Mouse (Mus musculus) gastrocnemius, postnatal 4 days (tissue): ENCODE measurements around the gene Sult1a1. TPM values are rescaled to one million over a fixed set of nuclear protein-coding genes. Genes with fewer than 3 reads are reported as not detected.
"Not testable (repeated sequence)": the region's sequence is repeated elsewhere in the genome, so short reads cannot be mapped to it uniquely, and the experiment has no call there.

Source experiments
- DNase-seq, 2 experiments: peaks; one replicate each; pipeline ENCODE4 v3.0.0; 2021 to 2022; ENCODE audit warnings: low spot score in 2 of 2, mixed read lengths in 2 of 2
- total RNA-seq, 2 experiments: library from RNA; stranded (reverse); gene quantifications; 2 replicates each; pipeline ENCODE4 v1.2.3; 2021

Gene Sult1a1
- total RNA-seq, 2 experiments from 2014 or later = 13.1 to 14.2 TPM

DNA sequence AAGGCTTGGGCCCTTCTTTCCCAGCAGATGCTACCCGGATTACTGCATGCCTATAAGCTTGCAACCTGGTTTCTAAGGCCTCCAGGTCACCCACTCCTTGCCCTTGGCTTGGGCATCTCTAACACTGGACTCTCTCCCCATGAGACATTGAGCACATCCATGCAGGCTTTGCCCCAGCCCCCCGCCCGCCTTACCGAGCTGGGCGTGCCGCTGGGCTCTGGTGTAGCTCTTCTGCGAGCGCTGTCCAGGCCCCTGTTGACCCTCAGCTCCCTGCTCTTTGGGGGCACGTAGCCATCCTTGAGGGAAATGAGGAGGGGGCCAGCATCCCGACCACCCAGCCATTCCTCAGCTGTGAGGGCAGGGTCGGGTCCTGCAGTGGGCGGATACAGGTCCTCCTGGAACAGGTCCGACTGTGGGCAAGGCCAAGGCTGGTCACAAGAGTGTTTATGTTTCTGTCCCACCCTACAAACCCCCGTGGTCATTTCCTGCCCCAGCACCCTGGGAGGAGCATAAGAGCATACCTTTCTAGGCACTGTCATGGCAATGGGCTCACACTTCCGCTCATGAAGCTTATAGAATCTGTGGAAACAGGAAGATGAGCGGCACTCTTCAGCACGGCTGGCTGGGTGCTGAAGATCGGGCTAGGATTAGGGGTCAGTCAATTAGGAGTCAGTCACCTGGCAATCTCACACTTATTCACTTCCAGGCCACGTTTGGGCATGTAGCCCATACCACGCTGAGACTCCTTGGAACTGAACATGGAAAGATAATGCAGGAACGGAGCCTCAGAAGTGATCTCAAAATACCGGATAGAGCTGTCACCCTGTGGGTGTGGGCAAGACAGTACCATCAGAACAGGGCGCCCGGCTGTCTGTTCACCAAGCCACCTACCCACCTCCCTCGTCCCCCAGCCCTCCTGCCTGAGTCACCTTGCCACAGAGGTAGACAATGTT, 24.1 kb upstream of the Sult1a1 start:
- no peak for DNase-seq

DNA sequence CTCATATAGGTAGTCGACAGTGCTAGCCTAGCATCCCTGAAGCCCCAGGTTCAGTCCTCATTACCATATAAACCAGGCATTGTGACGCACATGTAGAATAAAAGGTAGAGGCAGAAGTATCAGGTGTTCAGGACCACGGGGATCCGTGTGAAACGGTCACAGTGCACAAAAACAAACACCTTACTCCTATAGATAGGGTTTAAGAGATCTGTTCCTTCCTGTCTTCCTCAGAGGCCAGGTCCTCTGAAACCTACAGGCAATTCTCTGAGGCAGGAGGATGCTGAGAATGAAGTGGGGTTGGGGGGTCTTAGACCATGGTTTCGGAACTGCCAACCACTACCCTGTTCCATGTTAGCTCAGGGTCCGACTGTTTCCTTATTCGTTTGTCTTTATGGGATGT, 21.6 kb upstream of the Sult1a1 start:
- no peak for DNase-seq

- no peak for DNase-seq
These were observed 20.7 kb upstream of the Sult1a1 start for GRCm38 (mm10) chr7:126696886-126697285.

GRCm38 (mm10) chr7:126696303-126696702, 20.1 kb upstream of the Sult1a1 start:
- DNase-seq = no peak

DNA sequence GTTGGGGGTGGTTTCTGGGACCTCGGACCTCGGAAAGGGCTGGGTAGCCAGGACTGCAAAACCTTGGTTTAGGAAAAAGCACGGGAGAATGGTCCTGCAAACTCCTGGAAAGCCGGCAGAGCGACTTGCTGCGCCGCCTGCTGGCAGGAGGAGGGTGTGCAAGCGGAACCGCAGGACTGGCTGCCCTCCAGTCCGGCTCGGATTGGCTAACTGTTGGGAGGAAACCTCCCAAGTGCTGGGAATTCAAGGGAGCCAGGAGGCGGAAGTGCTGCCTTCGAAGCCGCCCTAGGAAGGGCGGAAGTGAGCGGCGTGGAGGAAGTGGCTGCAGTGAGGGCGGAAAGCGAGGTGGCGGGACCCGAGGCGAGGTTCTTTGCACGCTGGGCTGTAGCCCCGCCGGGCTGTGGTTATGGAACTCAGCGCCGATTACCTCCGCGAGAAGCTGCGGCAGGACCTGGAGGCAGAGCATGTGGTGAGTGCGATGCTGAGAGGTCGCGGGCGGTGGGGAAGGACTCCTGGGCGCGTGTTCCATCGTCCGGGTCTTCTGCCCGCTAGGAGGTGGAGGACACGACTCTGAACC, 19.5 kb upstream of the Sult1a1 start, which contains the start of gene Slx1b:
Slx1b (minus strand) TSS at position 154 of the 577 bp plus-strand sequence.
- peak; percentile 89 to 93 for DNase-seq

GRCm38 (mm10) chr7:126695210-126695611, 19.0 kb upstream of the Sult1a1 start, which contains the start of gene Bola2:
TSS of gene Bola2 (plus strand) at chr7:126695401.
- peak; percentile 47 to 75 for DNase-seq

DNA sequence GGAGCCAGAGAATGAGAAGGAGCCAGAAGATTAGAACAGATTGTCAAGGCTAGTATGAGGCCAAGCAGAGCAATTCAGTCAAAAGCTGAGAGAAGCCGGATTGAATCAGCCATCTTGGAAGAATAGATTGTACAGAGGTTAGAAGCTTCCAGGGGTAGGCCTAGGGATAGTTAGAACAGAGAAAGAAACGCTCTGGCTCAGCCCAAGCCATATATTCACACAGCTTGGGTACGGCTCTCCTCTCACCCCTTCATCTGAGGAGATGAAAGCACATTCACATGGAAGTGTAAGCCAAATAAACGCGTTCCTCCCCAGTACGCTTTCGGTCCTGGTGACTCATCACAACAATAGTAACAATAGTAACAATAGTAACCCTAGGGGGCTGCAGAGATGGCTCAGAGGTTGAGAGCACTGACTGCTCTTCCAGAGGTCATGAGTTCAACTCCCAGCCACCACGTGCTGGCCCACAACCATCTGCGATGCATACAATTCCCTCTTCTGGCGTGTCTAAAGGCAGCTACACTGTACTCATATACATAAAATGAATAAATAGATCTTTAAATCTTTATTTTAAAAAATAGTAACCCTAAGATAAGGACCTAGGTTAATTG, 18.3 kb upstream of the Sult1a1 start:
- DNase-seq = no peak

GRCm38 (mm10) chr7:126693781-126694180, 17.5 kb upstream of the Sult1a1 start:
- DNase-seq = no peak

- peak; percentile 66 to 83 for DNase-seq
These were observed 17.0 kb upstream of the Sult1a1 start for GRCm38 (mm10) chr7:126693256-126693655.

DNA sequence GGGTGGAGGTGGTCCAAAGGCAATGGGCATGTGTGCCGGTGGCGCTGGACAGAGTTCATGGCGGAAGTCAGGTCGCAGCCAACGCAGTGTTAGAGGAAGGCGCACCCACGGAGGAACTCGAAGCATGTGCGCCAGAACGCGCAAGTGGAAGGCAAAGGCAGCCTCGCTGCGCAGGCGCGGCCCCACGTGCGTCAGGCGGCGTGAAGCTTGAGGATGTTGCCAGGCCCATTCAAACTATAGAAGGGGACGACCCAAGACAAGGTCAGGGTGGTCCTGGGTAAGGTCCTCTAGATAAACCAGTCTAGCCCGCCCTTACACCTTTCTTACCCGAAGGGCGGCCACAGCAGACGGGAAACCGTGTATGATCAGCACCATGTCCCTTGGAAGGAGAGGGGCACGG, 16.2 kb upstream of the Sult1a1 start:
- DNase-seq = no peak

GRCm38 (mm10) chr7:126691676-126692075, 15.4 kb upstream of the Sult1a1 start:
- DNase-seq = no peak

GRCm38 (mm10) chr7:126690737-126691136, 14.5 kb upstream of the Sult1a1 start:
- no peak for DNase-seq

DNA sequence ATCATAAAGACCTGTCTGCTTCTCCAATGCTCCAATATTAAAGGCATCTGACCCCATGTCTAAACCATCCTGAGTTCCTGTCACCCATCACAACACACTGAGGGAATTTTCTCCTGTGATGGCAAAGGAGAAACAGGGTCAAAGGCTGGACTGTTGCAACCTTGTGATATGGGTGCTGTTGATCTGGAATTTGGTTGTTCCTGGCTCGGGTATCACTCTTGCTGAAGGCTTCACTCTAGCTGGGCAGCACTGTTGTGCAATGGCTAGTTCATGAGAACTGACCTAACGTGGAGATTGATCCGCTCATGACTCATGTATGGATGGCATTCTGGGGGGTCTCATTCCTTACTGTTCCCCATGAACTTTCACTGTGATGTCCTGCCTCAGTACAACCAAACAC, 12.8 kb upstream of the Sult1a1 start:
- no peak for DNase-seq

GRCm38 (mm10) chr7:126688156-126688555, 11.9 kb upstream of the Sult1a1 start:
- not testable (repeated sequence) for DNase-seq

GRCm38 (mm10) chr7:126681221-126681620, 5.0 kb upstream of the Sult1a1 start:
- no peak for DNase-seq

GRCm38 (mm10) chr7:126679683-126680082, 3.5 kb upstream of the Sult1a1 start:
- no peak for DNase-seq

- DNase-seq = no peak
These were observed 2.5 kb upstream of the Sult1a1 start for GRCm38 (mm10) chr7:126678545-126679341.

DNA sequence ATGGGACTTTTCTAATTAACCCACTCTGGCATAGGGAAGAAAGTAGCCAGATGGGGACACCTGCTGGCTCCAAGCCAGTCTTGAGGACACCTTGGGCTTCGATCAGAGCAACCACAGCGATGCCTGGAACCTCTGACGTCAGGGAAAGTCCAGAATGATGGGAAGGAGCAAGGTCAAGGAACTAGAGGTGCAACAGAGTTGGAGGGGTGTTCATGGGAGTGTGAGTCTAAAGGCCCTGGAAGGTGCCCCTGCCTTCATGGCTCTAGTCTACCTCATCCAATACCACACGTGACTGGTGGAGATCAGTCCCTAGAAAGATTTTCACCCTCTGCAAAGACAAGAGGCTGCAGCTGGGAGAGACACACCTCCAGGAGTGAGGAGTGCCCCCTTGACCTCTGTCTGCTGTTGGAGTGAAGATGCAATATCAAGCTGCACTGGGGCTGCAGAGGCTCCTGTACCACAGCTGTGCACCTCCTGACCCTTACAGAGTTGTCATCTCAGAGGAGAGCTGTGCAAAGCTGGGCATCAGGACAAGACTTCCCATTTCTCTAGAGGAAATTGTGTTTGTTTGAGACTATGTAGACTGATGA, 494 bp upstream of the Sult1a1 start:
- no peak for DNase-seq

- DNase-seq = no peak
These were observed 1.1 kb downstream of the Sult1a1 start for GRCm38 (mm10) chr7:126675104-126675503.

- DNase-seq = no peak
These were observed 4.1 kb downstream of the Sult1a1 start for GRCm38 (mm10) chr7:126672111-126672510.

- DNase-seq = no peak
These were observed 6.1 kb downstream of the Sult1a1 start for GRCm38 (mm10) chr7:126670152-126670551.
